Comparison of ENCODE assay signal across 21 mouse cellular contexts in the genomic region with DNA sequence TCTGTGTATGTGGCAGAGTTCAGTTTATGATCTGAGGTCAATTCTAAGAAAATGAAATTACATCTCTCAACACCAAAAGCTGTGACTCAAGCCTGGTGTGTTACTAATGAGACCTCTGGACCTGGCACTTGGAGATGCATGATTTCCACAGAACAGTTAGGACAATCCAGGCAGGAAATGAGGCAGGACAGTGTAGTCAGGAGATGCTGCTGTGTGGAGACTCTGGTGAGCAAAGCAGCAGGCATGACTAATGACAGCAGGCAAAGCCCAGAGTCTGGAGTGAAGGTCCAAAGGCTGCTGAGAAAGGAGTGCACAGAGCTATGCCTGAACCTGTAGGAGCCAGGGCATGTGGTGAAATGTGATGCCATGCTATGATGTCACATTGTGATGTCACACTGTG. TPM values are rescaled to one million over a fixed set of nuclear protein-coding genes. Genes with fewer than 3 reads are reported as not detected.
DNase-seq lines count a peak whose midpoint lies in the region; ATAC-seq and TF ChIP-seq lines count a peak whose summit lies in the region.
"Had no signal": no experiment of that assay in that cellular context is flagged by ENCODE, and none has a peak within 500 bp of the region (broad histone marks: within the 10 kb centered on the region; RNA-seq: fewer than 3 reads in every experiment).

No protein-coding gene starts in this region.

- ATAC-seq in heart, embryonic 11.5 days (replicated peaks; ENCODE audit: insufficient number of reproducible peaks, low FRiP score, low TSS enrichment), result no peak
- no peak for ATAC-seq in midbrain, postnatal 0 days (ENCODE audit: low FRiP score)
- ATAC-seq: forebrain, embryonic 13.5 days; forebrain, postnatal 0 days; hindbrain, embryonic 16.5 days; inflammation-experienced regulatory T-cells, adult 6 months had no signal

- H3K9me3 ChIP-seq in heart, embryonic 11.5 days (replicated peaks; ENCODE audit: control insufficient read depth, low read length), result no peaks in the 10 kb centered on the region
- no peaks in the 10 kb centered on the region for H3K9me3 ChIP-seq in midbrain, postnatal 0 days (ENCODE audit: low read length)
- H3K9me3 ChIP-seq: embryonic facial prominence, embryonic 12.5 days; forebrain, embryonic 13.5 days; hindbrain, embryonic 12.5 days had no signal

- H3K27me3 ChIP-seq in heart, embryonic 11.5 days (ENCODE audit: control insufficient read depth, insufficient read depth, low read length), result no peaks in the 10 kb centered on the region
- no peaks in the 10 kb centered on the region for H3K27me3 ChIP-seq in midbrain, postnatal 0 days (ENCODE audit: insufficient read depth, low read length)
- H3K27me3 ChIP-seq: embryonic facial prominence, embryonic 12.5 days; hindbrain, embryonic 12.5 days had no signal

- no peak overlapping the region for H3K4me3 ChIP-seq in heart, embryonic 11.5 days (ENCODE audit: low read depth, low read length)
- H3K4me3 ChIP-seq in midbrain, postnatal 0 days (ENCODE audit: low read depth, low read length), result no peak overlapping the region
- H3K4me3 ChIP-seq: embryonic facial prominence, embryonic 12.5 days; forebrain, embryonic 13.5 days; gastrocnemius, adult 2 months; hindbrain, embryonic 12.5 days had no signal

- no peak overlapping the region for H3K9ac ChIP-seq in heart, embryonic 11.5 days (ENCODE audit: low read depth, low read length)
- no peak overlapping the region for H3K9ac ChIP-seq in midbrain, postnatal 0 days (replicated peaks; ENCODE audit: low read length, poor library complexity, severe bottlenecking)
- H3K9ac ChIP-seq: embryonic facial prominence, embryonic 12.5 days; forebrain, embryonic 13.5 days; forebrain, postnatal 0 days; hindbrain, embryonic 12.5 days had no signal

- DNase-seq in kidney, adult 11 months, result peak; percentile 35
- DNase-seq in kidney, adult 18-20 months, result no peak
- peak; percentile 57 for DNase-seq in 3134 (ENCODE audit: extremely low read depth, insufficient read length, low spot score)
- peak; percentile 55 for DNase-seq in Muller cell, postnatal 12 days (ENCODE audit: inconsistent ontology term)
- peak; percentile 40 for DNase-seq in fibroblast of lung, adult 2 months (ENCODE audit: low read depth)
- DNase-seq in midbrain, postnatal 0 days (ENCODE audit: low spot score), result no peak
- DNase-seq: adrenal gland, adult 2 months; adrenal gland, postnatal 36 days; cerebellum, adult 2 months; cerebellum, postnatal 10 days; forebrain, postnatal 0 days; gastrocnemius, adult 2 months; gastrocnemius, postnatal 25 days; heart, postnatal 10 days; heart, postnatal 4 days had no signal

- TF ChIP-seq CTCF in midbrain, postnatal 0 days (IDR thresholded peaks at IDR 0.05), result no peak

- H3K4me2 ChIP-seq in heart, embryonic 11.5 days, result no peak overlapping the region
- no peak overlapping the region for H3K4me2 ChIP-seq in midbrain, postnatal 0 days (ENCODE audit: low read depth, low read length, poor library complexity, severe bottlenecking)
- H3K4me2 ChIP-seq: embryonic facial prominence, embryonic 12.5 days; forebrain, embryonic 13.5 days; hindbrain, embryonic 12.5 days had no signal

- peaks cover 19% of the 10 kb centered on the region for H3K4me1 ChIP-seq in heart, embryonic 11.5 days (ENCODE audit: control insufficient read depth, insufficient read depth, low read length)
- H3K4me1 ChIP-seq in midbrain, postnatal 0 days (ENCODE audit: insufficient read depth, low read length), result no peaks in the 10 kb centered on the region

- no peaks in the 10 kb centered on the region for H3K36me3 ChIP-seq in heart, embryonic 11.5 days (ENCODE audit: control insufficient read depth, insufficient read depth, low read length)
- H3K36me3 ChIP-seq in midbrain, postnatal 0 days (ENCODE audit: insufficient read depth, low read length), result no peaks in the 10 kb centered on the region
- H3K36me3 ChIP-seq: embryonic facial prominence, embryonic 12.5 days; hindbrain, embryonic 12.5 days had no signal

- H3K27ac ChIP-seq in heart, embryonic 11.5 days (ENCODE audit: low read depth, low read length), result no peak overlapping the region
- H3K27ac ChIP-seq in midbrain, postnatal 0 days (ENCODE audit: low read depth, low read length), result no peak overlapping the region
- H3K27ac ChIP-seq: embryonic facial prominence, embryonic 12.5 days; forebrain, embryonic 13.5 days; gastrocnemius, adult 2 months; hindbrain, embryonic 12.5 days had no signal

RNA-seq across cellular contexts. Expression of a gene that starts 10.2 kb away (rescaled TPM):
- polyA plus RNA-seq in heart, embryonic 11.5 days (2014; fragmentation: Nextera tagmentation; extraction: Ambion mirVana), result 7.2 and 9.5 TPM in 2 replicates
- total RNA-seq in midbrain, postnatal 0 days (2014; rRNA removed), result 3.4 and 4.2 TPM in 2 replicates
- 2.5 TPM in 2 replicates for polyA plus RNA-seq in midbrain, postnatal 0 days (2015; fragmentation: Nextera tagmentation; extraction: Ambion mirVana)

Comparison
In these comparisons a context has a peak if more than half of its experiments do, and no peak if none do; other contexts are left out.
1. DNase-seq: peak in kidney, adult 11 months (single experiment), 3134 (single experiment), Muller cell, postnatal 12 days (single experiment) and fibroblast of lung, adult 2 months (single experiment); none in kidney, adult 18-20 months (single experiment) and midbrain, postnatal 0 days (single experiment).